Mouse (Mus musculus) retina, adult 2 months (tissue): Measurements from ENCODE around the gene Cxcr6.
"Not testable (repeated sequence)": the region's sequence is repeated elsewhere in the genome, so short reads cannot be mapped to it uniquely, and the experiment has no call there.

Experiments
- DNase-seq: peaks from one replicate; pipeline ENCODE4 v3.0.0-alpha.2; 2012; ENCODE audit warnings: low read depth, low spot score

The Cxcr6 gene

DNA sequence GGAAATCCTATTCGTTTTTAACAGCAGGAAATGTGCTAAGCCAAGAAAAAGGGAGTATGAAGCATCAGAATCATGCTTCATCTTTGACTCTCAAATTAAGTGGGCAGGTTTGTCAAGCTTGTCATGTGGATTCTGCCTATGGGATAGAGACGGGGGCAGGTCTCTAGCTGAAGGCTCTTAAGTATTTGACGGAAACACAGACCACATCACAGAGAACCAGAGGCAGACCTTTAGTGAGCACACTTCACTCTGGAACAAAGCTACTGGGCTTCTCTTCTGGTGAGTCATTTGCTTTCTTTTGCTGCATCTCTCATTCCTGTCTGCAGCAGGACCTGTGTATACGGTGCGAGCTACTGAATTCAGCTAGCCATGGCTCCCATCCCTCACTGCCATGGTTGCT lies at the start of gene Cxcr6:
Gene Cxcr6 (plus strand): TSS at position 209 of the 400 bp plus-strand sequence.
- DNase-seq, result no peak

DNA sequence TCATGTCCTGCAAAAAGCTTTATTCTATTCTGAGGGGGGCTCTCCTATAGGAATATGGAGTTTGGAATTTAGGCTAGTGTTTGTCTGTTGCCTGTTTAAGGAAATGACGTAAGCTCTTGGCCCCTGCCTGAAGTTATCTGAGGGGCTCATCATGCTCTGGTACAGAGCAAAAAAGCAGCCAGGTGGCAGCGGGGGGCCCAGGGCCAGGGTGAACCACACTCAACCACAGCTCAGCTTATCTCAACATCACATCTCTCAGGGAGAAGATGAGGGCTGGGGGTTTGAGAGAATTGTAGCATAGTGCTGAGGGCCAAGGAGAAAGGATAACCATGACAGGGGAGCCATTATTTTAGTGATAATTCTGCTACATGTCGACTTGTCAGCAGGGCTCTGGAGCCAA lies 49.5 kb upstream of the Cxcr6 start:
- DNase-seq, result no peak

DNA sequence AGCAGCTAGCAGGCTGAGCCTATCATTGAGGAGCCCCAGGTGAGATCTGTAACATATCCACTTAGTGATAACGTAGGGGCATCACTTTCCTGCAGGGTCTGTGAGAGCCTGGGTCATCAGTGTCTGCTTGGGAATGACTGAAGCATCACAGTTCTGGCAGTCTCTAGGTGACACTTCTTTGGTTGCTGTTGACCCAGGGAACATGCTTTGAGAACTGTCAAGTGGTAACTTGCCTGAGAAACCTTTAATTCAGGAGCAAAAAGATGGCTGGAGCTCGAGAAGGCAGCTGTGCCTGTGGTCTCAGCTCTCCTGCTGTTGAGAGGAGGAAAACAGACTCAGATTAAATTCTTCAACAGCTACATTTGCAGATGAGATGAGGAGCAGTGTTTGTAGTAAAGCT lies 48.9 kb upstream of the Cxcr6 start:
- DNase-seq, result no peak

DNA sequence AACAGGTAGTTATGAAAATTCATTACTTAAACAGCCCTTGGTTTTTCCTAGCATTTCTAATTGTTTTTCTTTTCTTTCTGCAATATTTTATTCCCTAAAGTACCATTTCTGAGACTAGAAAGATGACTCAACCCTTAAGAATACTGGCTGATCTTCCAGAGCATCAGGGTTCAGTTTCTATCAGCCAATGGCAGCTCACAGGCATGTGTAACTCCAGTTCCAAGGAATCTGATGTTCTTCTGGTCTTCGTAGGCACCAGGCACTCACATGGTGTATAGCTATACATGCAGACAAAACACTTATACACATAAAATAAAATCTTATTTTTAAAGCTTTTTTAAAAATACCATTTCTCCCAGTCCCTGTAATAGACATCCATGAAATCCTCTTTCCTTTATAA lies 48.1 kb upstream of the Cxcr6 start:
- DNase-seq, result no peak

DNA sequence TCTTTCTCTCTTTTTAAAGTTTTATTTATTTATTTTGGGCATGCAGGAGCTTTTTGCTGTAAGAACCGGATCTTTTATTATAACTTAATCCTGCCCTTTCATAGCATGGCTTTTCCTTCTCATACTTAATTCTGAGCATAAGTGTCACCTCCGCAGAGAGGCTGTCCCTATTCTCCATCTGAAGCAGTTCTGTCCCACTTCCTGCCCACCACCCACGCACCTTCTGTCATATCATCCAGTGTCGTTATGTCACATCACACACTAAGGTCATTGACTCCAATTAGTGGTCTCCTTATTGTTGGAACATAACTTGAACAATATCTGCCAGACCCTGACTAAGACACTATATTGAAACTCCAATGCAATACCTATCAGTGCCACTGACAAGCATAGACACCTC lies 47.6 kb upstream of the Cxcr6 start:
- DNase-seq, result no peak

DNA sequence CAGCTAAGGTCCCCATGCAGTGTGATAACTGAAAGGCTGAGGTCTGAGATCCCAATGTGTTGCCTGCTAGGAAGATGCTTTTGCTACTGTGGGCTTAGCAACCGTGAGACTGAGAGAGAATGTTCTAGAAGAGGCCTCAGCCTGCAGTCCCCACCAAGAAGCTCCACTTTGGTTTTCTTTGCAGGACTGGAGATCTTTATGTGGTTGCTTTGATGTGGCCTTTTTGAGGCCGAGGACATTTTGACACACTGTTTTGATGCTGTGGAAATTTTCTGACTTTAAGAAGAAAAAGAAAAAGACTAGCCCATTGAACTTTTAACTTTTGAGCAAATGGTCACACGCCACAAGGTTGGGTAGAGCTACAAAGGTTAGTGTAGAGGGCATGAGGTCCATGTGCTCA lies 45.5 kb upstream of the Cxcr6 start:
- DNase-seq, result no peak

DNA sequence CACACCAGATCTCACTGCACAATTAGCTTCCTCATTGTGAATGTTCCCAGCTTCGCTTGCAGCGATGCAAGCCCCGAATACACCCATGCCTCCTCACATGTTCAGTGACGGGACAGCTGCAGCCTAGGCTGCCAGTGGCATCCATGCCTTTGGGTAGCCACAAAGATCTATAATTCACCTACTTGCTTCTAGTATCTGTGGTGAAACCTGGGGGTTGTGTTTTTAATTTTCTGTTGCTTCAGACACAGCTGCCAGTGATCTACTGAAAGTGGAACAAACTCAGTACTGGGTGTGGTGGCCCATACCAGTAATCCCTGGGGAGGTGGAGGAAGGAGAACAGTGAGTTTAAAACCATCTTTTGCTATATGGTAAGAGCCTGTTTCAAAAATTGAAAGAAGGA lies 43.4 kb upstream of the Cxcr6 start:
- no peak for DNase-seq

DNA sequence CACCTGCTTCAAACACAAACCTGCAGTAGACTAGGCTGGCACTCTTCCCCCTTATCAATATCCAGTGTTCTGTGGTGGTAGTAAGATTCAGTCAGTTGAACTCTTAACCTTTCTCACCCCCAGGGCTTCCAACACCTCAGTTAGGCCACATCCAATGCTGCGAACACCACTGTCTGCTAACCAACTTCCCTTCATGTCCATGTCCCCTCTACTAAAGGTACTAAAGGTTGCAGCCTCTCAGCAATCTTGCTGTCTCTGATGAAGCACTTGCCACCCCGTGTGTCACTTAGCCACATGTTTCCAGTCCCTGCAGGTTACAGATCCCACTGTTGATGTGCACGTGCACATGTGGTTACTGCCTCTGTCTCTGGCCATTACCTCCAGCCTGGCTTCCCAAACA lies 42.5 kb upstream of the Cxcr6 start:
- no peak for DNase-seq

DNA sequence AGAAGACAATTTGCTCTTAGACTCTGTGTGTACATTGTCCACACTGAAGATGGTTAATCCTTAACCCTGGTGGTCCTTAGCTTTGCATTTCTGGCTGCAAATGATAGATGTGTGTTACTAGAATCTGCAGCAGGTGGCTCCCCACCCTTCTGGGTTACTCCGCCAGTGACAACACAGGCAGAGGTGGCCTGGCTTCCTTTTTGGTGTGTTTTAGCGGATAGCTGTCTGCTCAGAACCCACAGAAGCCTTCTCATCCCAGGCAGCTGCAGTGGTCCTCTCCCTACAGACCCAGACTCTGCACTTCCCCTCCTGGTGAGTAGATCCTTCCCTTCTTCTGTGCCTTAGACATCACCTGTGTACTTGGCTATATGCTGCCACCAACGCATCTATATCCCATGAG lies 39.3 kb upstream of the Cxcr6 start:
- no peak for DNase-seq

DNA sequence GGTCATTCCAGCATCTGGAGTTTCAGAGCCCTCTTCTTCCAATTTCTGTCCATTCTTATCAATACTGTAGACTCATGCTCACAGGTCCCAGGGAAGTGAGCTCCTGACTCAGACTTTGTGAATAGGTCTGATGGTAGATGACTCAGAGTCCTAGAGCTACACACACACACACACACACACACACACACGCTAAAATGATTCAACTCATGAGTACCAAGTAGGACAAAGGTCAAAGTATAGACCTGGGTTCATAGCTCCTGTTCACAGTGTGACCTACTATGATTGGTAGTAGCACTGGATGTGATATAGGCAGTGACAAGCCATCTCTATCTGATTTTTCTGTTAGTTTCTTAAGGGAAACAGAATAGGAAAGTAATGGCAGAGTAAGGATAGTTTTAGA lies 37.8 kb upstream of the Cxcr6 start:
- DNase-seq, result no peak

DNA sequence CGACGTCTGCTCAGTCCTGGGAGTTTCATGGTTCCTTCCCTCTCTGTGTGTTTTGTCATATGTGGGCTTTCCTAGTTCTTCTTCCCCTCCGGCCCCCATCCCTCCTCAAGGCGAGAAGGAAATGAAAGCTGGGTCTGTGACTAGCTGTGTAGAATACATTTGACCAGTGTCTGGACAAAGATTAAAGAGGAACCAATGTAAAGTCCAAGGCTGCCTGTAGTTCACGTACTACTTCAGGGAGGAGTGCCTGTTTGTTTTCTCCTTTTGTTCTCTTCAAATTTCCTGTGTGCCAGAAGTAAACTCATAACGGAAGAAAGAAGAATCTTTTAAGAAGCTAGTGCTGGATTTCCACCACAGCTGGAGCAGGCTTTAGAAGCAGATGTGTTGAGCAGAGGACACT lies 36.7 kb upstream of the Cxcr6 start:
- no peak for DNase-seq

DNA sequence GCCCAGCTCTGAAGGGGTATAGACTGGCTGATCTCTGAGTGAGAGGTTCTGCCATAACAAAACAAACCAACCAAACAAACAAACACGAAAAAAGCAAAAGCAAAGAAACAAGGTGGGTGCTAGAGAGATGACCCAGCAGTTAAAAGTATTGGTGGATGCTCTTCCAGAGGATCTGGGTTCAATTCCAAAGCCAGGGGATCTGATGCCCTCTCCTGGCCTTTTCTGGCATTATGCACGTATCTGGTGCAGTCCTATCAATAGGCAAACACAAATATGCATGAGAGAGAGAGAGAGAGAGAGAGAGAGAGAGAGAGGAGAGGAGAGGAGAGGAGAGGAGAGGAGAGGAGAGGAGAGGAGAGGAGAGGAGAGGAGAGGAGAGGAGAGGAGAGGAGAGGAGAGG lies 33.0 kb upstream of the Cxcr6 start:
- DNase-seq, result not testable (repeated sequence)

DNA sequence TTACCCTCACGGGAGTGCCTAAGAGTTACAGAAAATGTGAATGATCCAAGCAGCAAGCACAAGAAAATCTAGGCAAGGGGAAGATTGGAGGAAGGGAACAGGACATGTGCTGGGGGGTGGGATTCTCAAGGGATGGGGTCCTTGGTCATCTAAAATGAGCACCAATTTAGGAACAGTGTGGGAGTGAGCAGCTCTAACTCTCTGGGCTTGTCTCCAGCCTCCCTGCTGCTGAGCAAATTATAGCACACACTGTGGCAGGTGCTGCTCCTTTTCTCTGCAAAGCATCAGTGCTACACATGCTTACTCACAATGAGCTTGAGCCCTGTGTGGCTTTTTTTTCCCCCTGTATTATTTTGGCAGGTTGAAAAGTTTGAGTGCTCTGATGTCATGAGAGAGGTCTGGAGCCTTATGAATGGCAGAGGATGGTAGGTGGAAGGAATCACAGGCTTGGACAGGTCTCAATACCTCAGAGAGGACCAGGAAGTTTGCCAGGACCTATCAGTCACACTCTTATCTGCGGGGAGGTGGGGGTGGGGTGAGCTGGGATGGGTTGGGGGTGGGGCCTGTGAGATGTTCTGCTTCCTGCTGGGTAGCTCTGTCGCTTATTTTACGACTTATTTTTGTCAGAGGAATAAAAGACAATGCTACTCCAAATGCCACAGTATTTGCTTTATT lies 17.3 kb upstream of the Cxcr6 start:
- no peak for DNase-seq

DNA sequence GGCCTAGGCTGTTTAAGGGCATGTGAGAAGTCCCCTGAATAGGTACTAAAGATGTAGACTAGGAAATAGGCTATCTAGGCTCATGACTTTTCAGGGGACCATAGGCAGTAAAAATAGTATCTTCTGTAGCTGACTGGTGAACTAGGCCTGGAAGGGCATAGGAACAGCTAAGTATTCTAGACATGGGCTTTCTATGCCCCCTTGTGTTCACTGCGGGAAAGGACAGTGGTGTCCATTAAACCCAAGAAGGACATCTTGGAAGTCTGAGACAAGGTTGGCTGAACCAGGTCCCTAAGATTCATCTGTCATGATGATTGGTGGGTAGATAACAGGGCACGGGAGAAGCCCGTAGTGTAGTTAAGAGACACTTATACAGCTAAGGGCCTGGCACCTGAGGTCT lies 10.1 kb upstream of the Cxcr6 start:
- no peak for DNase-seq

DNA sequence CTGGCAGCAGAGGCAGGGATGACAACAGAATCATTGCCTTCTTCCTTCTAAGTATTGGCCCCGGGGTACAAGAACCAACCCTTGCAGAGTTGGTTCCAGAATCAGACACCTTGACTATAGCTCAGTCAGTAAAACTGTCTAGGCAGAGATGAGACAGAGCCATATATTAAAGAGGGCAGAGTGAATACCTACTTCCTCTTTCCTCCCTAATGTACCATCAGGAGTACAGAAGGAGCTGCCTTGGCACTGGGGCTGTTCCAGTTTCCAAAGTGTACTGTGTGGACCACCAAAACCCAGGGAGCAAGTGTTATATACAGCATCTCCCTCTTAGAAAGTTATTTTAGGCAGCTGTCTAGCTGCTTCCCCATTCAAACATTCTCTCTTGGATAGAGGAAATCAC lies 4.7 kb upstream of the Cxcr6 start:
- no peak for DNase-seq

DNA sequence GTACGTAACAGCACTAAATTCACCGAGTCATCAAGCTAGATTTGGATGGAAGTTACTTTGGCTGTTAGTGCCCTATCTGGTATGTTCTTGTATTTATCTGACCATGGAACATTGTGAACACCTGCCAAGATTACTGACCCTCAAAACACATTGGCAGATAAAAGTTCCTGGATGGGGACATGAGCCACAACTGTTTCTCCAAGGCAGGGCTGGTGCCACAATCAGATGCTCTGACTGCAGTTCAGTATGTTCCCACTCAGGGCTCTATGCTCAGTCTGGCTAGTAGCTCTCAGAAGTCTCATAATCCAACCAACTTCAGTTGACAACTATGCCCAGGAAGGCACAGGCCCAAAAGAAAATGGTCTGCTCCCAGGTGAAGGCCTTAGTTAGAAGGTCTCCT lies 3.9 kb upstream of the Cxcr6 start:
- no peak for DNase-seq

DNA sequence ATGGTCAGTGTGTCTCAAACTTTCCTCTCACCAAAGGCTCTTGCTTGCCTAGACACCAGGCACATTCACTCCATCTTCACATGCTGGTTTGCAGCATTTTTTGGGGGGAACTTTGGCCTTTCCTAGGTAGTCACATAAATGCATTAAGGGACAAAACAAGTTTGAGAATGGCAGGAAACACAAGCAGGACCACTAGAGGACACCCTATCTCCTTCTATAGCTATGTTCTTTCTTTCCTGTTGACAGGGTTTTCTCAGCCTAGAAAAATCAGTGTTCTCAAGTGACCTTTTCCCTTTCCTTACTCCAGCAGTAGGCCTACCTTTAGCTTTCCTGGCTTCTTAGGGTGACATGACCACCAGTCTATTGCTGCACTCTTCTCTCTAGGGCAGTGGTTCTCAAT lies 3.4 kb upstream of the Cxcr6 start:
- no peak for DNase-seq

DNA sequence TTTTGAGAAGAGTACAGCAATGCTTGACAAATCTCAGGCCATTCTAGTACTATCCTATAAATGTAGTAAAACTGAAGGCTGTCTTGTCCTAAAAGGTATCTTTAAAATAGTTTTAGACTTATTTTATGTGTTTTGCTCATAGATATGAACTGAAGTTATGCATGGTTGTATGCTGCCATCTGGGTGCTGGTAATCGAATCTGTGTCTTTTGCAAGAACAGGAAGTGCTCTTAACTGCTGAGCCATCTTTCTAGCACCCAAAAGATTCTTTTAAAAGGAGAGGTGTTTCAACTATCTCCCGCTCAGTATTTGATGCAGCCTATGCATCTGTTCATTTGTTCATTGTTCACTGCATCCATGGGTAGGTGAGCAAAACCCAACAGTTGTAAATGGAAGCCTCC lies 1.0 kb upstream of the Cxcr6 start:
- DNase-seq, result no peak

DNA sequence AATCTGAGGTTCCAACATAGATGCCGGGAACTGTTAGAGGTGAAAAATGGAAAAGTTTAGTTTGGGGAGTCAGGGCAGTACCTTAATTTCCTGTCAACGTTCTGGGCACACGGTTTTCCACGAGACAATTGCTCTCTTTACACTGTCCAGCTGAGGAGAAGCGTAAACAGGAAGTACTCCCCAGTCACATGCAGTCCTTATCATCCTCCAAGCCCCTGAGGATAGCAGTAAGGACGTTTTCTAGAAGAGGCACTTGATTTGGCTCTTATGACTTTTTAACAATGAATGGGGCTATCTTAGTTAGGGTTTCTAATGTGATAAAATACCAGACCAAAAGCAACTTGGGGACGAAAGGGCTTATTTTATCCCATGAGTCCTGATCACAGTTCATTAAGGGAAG lies 2.3 kb downstream of the Cxcr6 start:
- DNase-seq, result no peak

DNA sequence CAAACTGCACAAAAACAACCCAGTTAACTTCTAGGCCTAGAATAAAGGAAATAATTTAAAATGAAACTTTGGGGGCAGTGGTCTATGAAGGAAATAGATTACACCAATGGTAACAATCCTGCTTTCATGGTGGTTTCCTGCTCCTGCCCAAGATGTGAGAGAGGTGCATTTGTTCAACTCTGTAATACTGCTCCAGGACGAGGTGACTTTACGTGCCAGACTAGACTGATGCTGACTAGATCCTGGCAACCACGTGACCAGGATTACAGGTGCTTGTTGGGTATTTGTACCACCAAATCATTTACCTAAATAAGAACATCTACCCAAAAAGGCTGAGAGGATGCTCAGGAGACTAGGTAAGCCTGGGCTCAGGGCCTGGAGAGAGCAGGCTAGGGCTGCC lies 5.6 kb downstream of the Cxcr6 start:
- DNase-seq, result no peak

DNA sequence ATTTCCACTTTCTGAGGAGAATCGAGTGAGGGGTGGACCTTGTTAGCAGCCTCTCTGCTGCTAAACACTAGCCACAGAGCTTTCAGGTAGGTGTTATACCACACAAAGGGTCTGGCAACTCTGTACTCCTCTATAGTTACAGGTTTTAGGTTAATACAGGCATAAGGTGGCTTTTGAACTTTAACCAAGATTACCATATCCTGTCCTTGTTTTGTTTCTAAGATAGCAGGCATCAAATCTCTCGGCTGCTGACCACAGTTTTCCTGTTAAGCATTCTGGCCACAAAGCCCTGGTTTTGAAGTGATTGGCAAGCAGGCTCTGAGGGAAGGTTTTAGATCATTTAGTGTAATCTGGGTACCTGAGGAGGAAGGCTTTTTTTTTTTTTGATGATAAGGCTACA lies 8.1 kb downstream of the Cxcr6 start:
- DNase-seq, result no peak

DNA sequence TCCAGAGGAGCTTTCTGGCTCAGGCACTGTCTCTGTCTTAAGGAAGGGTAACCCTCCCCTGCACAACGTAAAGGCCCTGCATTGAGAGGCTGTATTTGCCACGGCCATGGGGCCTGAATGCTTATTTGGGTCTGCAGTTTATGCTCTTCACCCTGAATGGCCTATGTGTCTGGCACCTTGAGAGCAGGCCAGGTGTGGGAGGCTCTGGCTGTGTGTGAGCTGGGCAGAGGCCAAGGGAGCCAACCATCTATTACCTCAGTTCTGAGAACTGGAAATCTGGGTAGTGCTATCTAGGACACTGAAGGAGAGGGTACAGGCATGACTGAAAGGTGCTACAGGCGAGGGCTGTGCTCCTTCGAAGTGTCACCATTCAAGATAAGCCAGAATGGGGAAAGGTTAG lies 8.5 kb downstream of the Cxcr6 start:
- no peak for DNase-seq

DNA sequence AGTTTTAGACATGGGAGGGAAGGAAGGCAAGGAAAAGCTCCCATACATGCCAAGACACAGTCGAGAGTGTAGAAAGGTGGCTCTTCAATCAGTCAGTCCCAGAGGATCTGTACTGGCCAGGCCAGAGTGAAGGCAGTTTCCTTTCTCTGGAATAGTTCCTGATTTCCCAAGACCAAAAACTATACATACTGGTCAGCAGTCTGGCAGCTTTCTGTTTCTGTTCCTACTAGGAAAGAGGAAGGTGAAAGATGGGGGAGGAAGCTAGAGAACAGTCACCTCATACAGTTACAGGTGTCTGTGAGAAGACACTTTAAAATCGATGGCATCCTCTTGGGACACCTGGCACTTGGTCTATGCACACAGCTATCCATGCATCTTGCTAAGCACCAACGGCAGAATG lies 9.2 kb downstream of the Cxcr6 start:
- no peak for DNase-seq

DNA sequence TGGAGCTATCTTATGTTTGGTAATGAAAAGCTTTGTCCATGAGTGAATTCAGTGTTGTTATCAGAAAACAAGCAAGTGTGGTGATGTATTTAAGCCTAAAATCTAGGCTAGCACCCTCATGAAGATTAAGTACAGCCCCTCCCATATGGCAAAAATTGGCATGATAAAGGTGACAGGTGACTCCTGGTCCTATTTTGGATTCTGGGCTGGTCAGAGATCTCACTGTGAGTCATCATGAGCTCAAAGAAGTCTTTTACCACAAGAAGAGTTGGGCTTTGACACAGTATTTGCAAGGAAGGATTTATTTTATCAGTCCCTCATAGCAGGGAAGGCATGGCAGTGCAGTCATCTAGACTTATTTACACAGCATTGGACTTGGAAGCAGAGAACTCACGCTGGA lies 9.7 kb downstream of the Cxcr6 start:
- no peak for DNase-seq
